Mouse (Mus musculus): ENCODE measurements around the gene Btla.

DNA sequence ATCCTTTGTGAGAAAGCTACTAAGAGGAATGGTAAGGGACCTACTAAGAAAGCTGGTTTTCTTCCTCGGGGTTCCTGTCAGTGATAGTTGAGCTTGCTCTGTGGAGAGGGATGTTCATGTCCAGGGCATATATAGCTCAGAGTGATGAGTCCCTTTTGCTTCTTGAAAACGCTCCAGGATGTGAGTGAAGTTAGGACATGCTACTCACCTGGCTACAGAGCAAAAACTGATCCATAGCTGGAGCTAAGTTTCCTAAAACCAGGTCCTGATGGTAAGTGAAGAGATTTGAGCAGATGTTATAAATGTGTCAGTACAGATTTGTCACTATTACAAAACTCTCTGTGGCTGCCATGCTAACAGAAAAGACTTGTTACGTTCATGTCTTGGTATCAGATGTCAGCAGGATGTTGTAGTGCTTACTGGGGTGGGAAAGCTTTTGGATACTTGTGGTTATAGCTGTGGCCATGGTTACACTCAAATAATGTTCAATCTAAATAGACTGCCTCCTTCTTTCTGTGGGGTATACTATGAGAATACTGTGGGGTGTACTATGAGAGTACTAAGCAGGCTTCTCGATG lies 405 bp downstream of the Btla start:
- TF ChIP-seq GATA1 (IDR thresholded peaks at IDR 0.05; ENCODE audit: borderline replicate concordance, low read length): no peak
- no peak for TF ChIP-seq FLI1 (IDR thresholded peaks at IDR 0.05; ENCODE audit: low read length)
